Mouse (Mus musculus): Measurements from ENCODE around the gene Dock7. TPM values are rescaled to one million over a fixed set of nuclear protein-coding genes. Genes with fewer than 3 reads are reported as not detected.

The Dock7 gene
- polyA plus RNA-seq, 1 experiment = 42.5 TPM

GRCm38 (mm10) chr4:99091777-99092176 lies 28.9 kb downstream of the Dock7 start:
- Histone ChIP-seq H3K4me3 (ENCODE audit: insufficient read depth, low read length) (no peak overlapping the region), H3K27ac (ENCODE audit: insufficient read depth, low read depth, low read length) (no peak overlapping the region), H3K4me1 (ENCODE audit: control insufficient read depth, insufficient read depth, low read length) (peaks cover 11% of the 10 kb centered on the region)
- TF ChIP-seq POLR2A (IDR thresholded peaks at IDR 0.05; ENCODE audit: borderline replicate concordance, low read depth, low read length) (no peak), CTCF (IDR thresholded peaks at IDR 0.05; ENCODE audit: low read depth, low read length) (no peak)

- Histone ChIP-seq H3K4me3 (ENCODE audit: insufficient read depth, low read length) (no peak overlapping the region), H3K27ac (ENCODE audit: insufficient read depth, low read depth, low read length) (no peak overlapping the region), H3K4me1 (ENCODE audit: control insufficient read depth, insufficient read depth, low read length) (peaks cover 12% of the 10 kb centered on the region)
- no peak for TF ChIP-seq POLR2A (IDR thresholded peaks at IDR 0.05; ENCODE audit: borderline replicate concordance, low read depth, low read length)
- TF ChIP-seq CTCF (IDR thresholded peaks at IDR 0.05; ENCODE audit: low read depth, low read length) = no peak
Observed at GRCm38 (mm10) chr4:99091151-99091701, 29.5 kb downstream of the Dock7 start.

- Histone ChIP-seq H3K4me1 (ENCODE audit: control insufficient read depth, insufficient read depth, low read length) (peaks cover 4% of the 10 kb centered on the region), H3K4me3 (ENCODE audit: insufficient read depth, low read length) (no peak overlapping the region), H3K27ac (ENCODE audit: insufficient read depth, low read depth, low read length) (no peak overlapping the region)
- TF ChIP-seq CTCF (IDR thresholded peaks at IDR 0.05; ENCODE audit: low read depth, low read length) = no peak
- no peak for TF ChIP-seq POLR2A (IDR thresholded peaks at IDR 0.05; ENCODE audit: borderline replicate concordance, low read depth, low read length)
Observed at GRCm38 (mm10) chr4:99087760-99088485, 32.8 kb downstream of the Dock7 start.

- TF ChIP-seq POLR2A (IDR thresholded peaks at IDR 0.05; ENCODE audit: borderline replicate concordance, low read depth, low read length) = no peak
- TF ChIP-seq CTCF (IDR thresholded peaks at IDR 0.05; ENCODE audit: low read depth, low read length) = no peak
- no peak overlapping the region for H3K4me3 ChIP-seq (ENCODE audit: insufficient read depth, low read length)
- H3K4me1 ChIP-seq (ENCODE audit: control insufficient read depth, insufficient read depth, low read length) = peaks cover 2% of the 10 kb centered on the region; the same call in 1 of the 2 replicates
- no peak overlapping the region for H3K27ac ChIP-seq (ENCODE audit: insufficient read depth, low read depth, low read length)
Observed at GRCm38 (mm10) chr4:99083862-99084261, 36.9 kb downstream of the Dock7 start.

GRCm38 (mm10) chr4:99081169-99081568 lies 39.5 kb downstream of the Dock7 start:
- peaks cover 2% of the 10 kb centered on the region for H3K4me1 ChIP-seq (ENCODE audit: control insufficient read depth, insufficient read depth, low read length)
- no peak for TF ChIP-seq CTCF (IDR thresholded peaks at IDR 0.05; ENCODE audit: low read depth, low read length)
- no peak for TF ChIP-seq POLR2A (IDR thresholded peaks at IDR 0.05; ENCODE audit: borderline replicate concordance, low read depth, low read length)
- H3K4me3 ChIP-seq (ENCODE audit: insufficient read depth, low read length) = no peak overlapping the region
- no peak overlapping the region for H3K27ac ChIP-seq (ENCODE audit: insufficient read depth, low read depth, low read length)

- no peak overlapping the region for H3K4me3 ChIP-seq (ENCODE audit: insufficient read depth, low read length)
- TF ChIP-seq CTCF (IDR thresholded peaks at IDR 0.05; ENCODE audit: low read depth, low read length) = no peak
- no peak for TF ChIP-seq POLR2A (IDR thresholded peaks at IDR 0.05; ENCODE audit: borderline replicate concordance, low read depth, low read length)
Observed at GRCm38 (mm10) chr4:99078005-99078404, 42.7 kb downstream of the Dock7 start.

GRCm38 (mm10) chr4:99068806-99069205 lies 51.9 kb downstream of the Dock7 start:
- Histone ChIP-seq H3K27ac (ENCODE audit: insufficient read depth, low read depth, low read length) (no peak overlapping the region), H3K4me1 (ENCODE audit: control insufficient read depth, insufficient read depth, low read length) (peaks cover 2% of the 10 kb centered on the region), H3K4me3 (ENCODE audit: insufficient read depth, low read length) (no peak overlapping the region)
- TF ChIP-seq POLR2A (IDR thresholded peaks at IDR 0.05; ENCODE audit: borderline replicate concordance, low read depth, low read length) (no peak), CTCF (IDR thresholded peaks at IDR 0.05; ENCODE audit: low read depth, low read length) (no peak)

More at GRCm38 (mm10) chr4:99078005-99078404, 42.7 kb downstream of the Dock7 start:
- Histone ChIP-seq H3K4me1 (ENCODE audit: control insufficient read depth, insufficient read depth, low read length) (peaks cover 13% of the 10 kb centered on the region), H3K27ac (ENCODE audit: insufficient read depth, low read depth, low read length) (no peak overlapping the region)

GRCm38 (mm10) chr4:99064524-99064923 lies 56.2 kb downstream of the Dock7 start:
- H3K27ac ChIP-seq (ENCODE audit: insufficient read depth, low read depth, low read length) = no peak overlapping the region
- peaks cover 11% of the 10 kb centered on the region for H3K4me1 ChIP-seq (ENCODE audit: control insufficient read depth, insufficient read depth, low read length)
- TF ChIP-seq CTCF (IDR thresholded peaks at IDR 0.05; ENCODE audit: low read depth, low read length) = no peak
- H3K4me3 ChIP-seq (ENCODE audit: insufficient read depth, low read length) = no peak overlapping the region

DNA sequence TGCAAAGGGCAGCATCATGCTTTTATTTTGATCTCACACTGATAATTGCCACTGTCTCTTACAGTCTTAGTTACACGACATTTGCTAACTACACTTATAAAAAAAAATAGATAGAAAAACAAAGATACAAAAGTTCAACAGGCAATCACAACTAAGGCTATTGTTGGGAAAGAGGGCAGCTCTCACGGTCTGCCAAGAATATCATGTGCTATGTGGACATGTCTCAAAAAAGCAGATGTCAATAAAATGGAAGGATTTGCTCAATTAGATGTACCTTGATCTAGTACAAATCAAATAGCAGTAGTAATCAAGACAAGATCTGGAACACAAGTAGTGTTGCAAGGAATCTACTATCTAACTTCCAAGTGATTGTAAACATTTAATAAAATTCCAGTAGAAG lies 72.1 kb downstream of the Dock7 start:
- H3K4me3 ChIP-seq (ENCODE audit: insufficient read depth, low read length) = no peak overlapping the region
- H3K27ac ChIP-seq (ENCODE audit: insufficient read depth, low read depth, low read length) = no peak overlapping the region
- H3K4me1 ChIP-seq (ENCODE audit: control insufficient read depth, insufficient read depth, low read length) = no peaks in the 10 kb centered on the region
- TF ChIP-seq CTCF (IDR thresholded peaks at IDR 0.05; ENCODE audit: low read depth, low read length) (no peak), POLR2A (IDR thresholded peaks at IDR 0.05; ENCODE audit: borderline replicate concordance, low read depth, low read length) (no peak)

- H3K27ac ChIP-seq (ENCODE audit: insufficient read depth, low read depth, low read length) = no peak overlapping the region
- no peaks in the 10 kb centered on the region for H3K4me1 ChIP-seq (ENCODE audit: control insufficient read depth, insufficient read depth, low read length)
- no peak overlapping the region for H3K4me3 ChIP-seq (ENCODE audit: insufficient read depth, low read length)
- TF ChIP-seq CTCF (IDR thresholded peaks at IDR 0.05; ENCODE audit: low read depth, low read length) (no peak), POLR2A (IDR thresholded peaks at IDR 0.05; ENCODE audit: borderline replicate concordance, low read depth, low read length) (no peak)
Observed at GRCm38 (mm10) chr4:99046471-99046870, 74.2 kb downstream of the Dock7 start.

Data from bone marrow macrophage, adult 2 months (primary cell).